In genomic region chr6:96541600-96541999, GRCm38 (mm10) we compare ENCODE assay signal across 18 mouse cellular contexts.
A peak's percentile ranks its signal among the peaks of the same experiment; 100 is the strongest.
DNase-seq lines count a peak whose midpoint lies in the region; ATAC-seq lines count a peak whose summit lies in the region.
"Had no signal": no experiment of that assay in that cellular context is flagged by ENCODE, and none has a peak within 500 bp of the region (broad histone marks: within the 10 kb centered on the region; RNA-seq: fewer than 3 reads in every experiment).

No protein-coding gene starts in this region.

- peak; percentile 9 to 34 for DNase-seq in frontal cortex, postnatal 36 days (ENCODE audit: low spot score in 2 of 2)
- no peak for DNase-seq in frontal cortex, postnatal 14 days (ENCODE audit: low spot score in 2 of 2)
- DNase-seq in right cerebral cortex, adult 18-20 months: peak; percentile 29
- DNase-seq in right cerebral cortex, postnatal 14 days: no peak
- DNase-seq in left cerebral cortex, adult 18-20 months (ENCODE audit: low spot score in 2 of 2): peak; percentile 5 to 21
- DNase-seq in left cerebral cortex, postnatal 4 days: peak; percentile 1
- DNase-seq: adrenal gland, postnatal 14 days; cerebellum, adult 18-20 months; cerebellum, adult 9-11 months; cerebellum, postnatal 36 days; gastrocnemius, adult 2 months; gastrocnemius, postnatal 25 days; heart, adult 11 months; heart, postnatal 36 days had no signal

- ATAC-seq in inflammation-experienced regulatory T-cells, adult 6 months: no peak
- ATAC-seq: activated CD4-positive, CD25-positive, alpha-beta regulatory T cell, adult 4 months; forebrain, embryonic 16.5 days; Patski had no signal

- intact Hi-C loops in left cerebral cortex, postnatal 4 days (cut with DNase I): no loop called here

Comparison
In these comparisons a context has a peak if more than half of its experiments do, and no peak if none do; other contexts are left out.
1. DNase-seq: peak in frontal cortex, postnatal 36 days (2 of 2), right cerebral cortex, adult 18-20 months (single experiment), left cerebral cortex, adult 18-20 months (2 of 2) and left cerebral cortex, postnatal 4 days (single experiment); none in frontal cortex, postnatal 14 days (0 of 2) and right cerebral cortex, postnatal 14 days (single experiment).